Mouse (Mus musculus) CH12.LX (cell line): ENCODE results near the gene Ptch2. TPM values are rescaled to one million over a fixed set of nuclear protein-coding genes. Genes with fewer than 3 reads are reported as not detected.

Experiments
- DNase-seq: peaks from one replicate; pipeline ENCODE4 v3.0.0-alpha.2; 2013; ENCODE audit errors: extremely low read depth
- H3K27ac ChIP-seq: 2 replicates; pipeline ENCODE4 v1.5.1; 2012; ENCODE audit warnings: low read depth, mild to moderate bottlenecking, control low read depth, moderate library complexity; ENCODE audit not compliant: insufficient read depth
- H3K27me3 ChIP-seq: replicated peaks from 2 replicates; pipeline ENCODE3; 2012; ENCODE audit warnings: inconsistent platforms
- H3K36me3 ChIP-seq, 2 experiments: replicated peaks in 1 of 2; 2 replicates each; pipeline versions ENCODE3 to v1.6.1; 2012; ENCODE audit warnings: inconsistent platforms in 1 of 2, low read length in 1 of 2, mild to moderate bottlenecking in 1 of 2, mixed read lengths in 1 of 2, moderate library complexity in 1 of 2; ENCODE audit not compliant: control insufficient read depth in 1 of 2, insufficient read depth in 1 of 2
- H3K4me1 ChIP-seq, 2 experiments: 2 replicates each; pipeline ENCODE4 v1.6.1; 2012; ENCODE audit warnings: inconsistent platforms in 1 of 2, moderate library complexity in 1 of 2; ENCODE audit not compliant: insufficient read depth in 2 of 2, control insufficient read depth in 1 of 2
- H3K4me2 ChIP-seq: 2 replicates; pipeline ENCODE4 v1.6.1; 2012; ENCODE audit warnings: low read depth, mild to moderate bottlenecking, control low read depth; ENCODE audit not compliant: poor library complexity, insufficient read depth, severe bottlenecking
- H3K4me3 ChIP-seq, 3 experiments: fragments of 150-350 bp in 1 of 3; sonication (generic) in 1 of 3; replicated peaks in 1 of 3; 2 replicates each; pipeline versions ENCODE3 to v1.5.1; 2011 to 2012; ENCODE audit warnings: low read depth in 2 of 3, low read length in 2 of 3, mild to moderate bottlenecking in 2 of 3, moderate library complexity in 2 of 3, control low read depth in 1 of 3, improper control_type of control experiment in 1 of 3, inconsistent platforms in 1 of 3, mixed read lengths in 1 of 3; ENCODE audit not compliant: poor library complexity in 1 of 3
- H3K79me2 ChIP-seq: replicated peaks from 2 replicates; pipeline ENCODE4 v1.6.1; 2012; ENCODE audit warnings: mild to moderate bottlenecking, moderate library complexity; ENCODE audit not compliant: control insufficient read depth, poor library complexity, insufficient read depth, severe bottlenecking; ENCODE audit errors: extremely low read depth
- H3K9ac ChIP-seq: 2 replicates; pipeline ENCODE4 v1.6.1; 2012; ENCODE audit warnings: low read depth, mild to moderate bottlenecking, control low read depth, moderate library complexity; ENCODE audit not compliant: insufficient read depth
- H3K9me3 ChIP-seq: replicated peaks from 2 replicates; pipeline ENCODE3; 2012; ENCODE audit warnings: low read length, inconsistent platforms, mixed read lengths
- CTCF ChIP-seq, 2 experiments: IDR thresholded peaks in 1 of 2; conservative IDR thresholded peaks in 1 of 2; 2 replicates each; pipeline ENCODE4 v1.5.1; 2011 to 2012; ENCODE audit warnings: low read depth in 2 of 2, low read length in 2 of 2, improper control_type of control experiment in 1 of 2, inconsistent platforms in 1 of 2, mild to moderate bottlenecking in 1 of 2, moderate library complexity in 1 of 2
- E2F4 ChIP-seq: IDR thresholded peaks from 2 replicates; pipeline ENCODE4 v1.6.1; 2011; ENCODE audit warnings: low read depth, low read length, improper control_type of control experiment; ENCODE audit not compliant: insufficient replicate concordance
- ELF1 ChIP-seq: IDR thresholded peaks from 2 replicates; pipeline ENCODE4 v1.6.1; 2014; ENCODE audit warnings: low read depth, mild to moderate bottlenecking, inconsistent platforms, low read length, improper control_type of control experiment
- IRF4 ChIP-seq: IDR thresholded peaks from 2 replicates; pipeline ENCODE4 v1.6.1; 2014; ENCODE audit warnings: low read depth, mild to moderate bottlenecking, inconsistent platforms, low read length, improper control_type of control experiment
- JUN ChIP-seq: IDR thresholded peaks from 2 replicates; pipeline ENCODE4 v1.6.1; 2011; ENCODE audit warnings: low read depth, mild to moderate bottlenecking, low read length, improper control_type of control experiment, moderate library complexity; ENCODE audit not compliant: insufficient read depth
- MAX ChIP-seq: IDR thresholded peaks from 2 replicates; pipeline ENCODE4 v1.6.1; 2011; ENCODE audit warnings: low read length, improper control_type of control experiment
- MXI1 ChIP-seq: IDR thresholded peaks from 2 replicates; pipeline ENCODE4 v1.6.1; 2011; ENCODE audit warnings: mild to moderate bottlenecking, low read depth, low read length, improper control_type of control experiment
- POLR2A ChIP-seq: IDR thresholded peaks from 2 replicates; pipeline ENCODE4 v1.6.1; 2011; ENCODE audit warnings: low read depth, mild to moderate bottlenecking, improper control_type of control experiment, low read length
- RAD21 ChIP-seq: IDR thresholded peaks from 2 replicates; pipeline ENCODE4 v1.6.1; 2011; ENCODE audit warnings: low read depth, mild to moderate bottlenecking, low read length, improper control_type of control experiment, moderate library complexity
- RCOR1 ChIP-seq: conservative IDR thresholded peaks from 2 replicates; pipeline ENCODE4 v1.6.1; 2012; ENCODE audit warnings: low read depth, mild to moderate bottlenecking, inconsistent platforms, low read length, improper control_type of control experiment
- SIN3A ChIP-seq: IDR thresholded peaks from 2 replicates; pipeline ENCODE4 v1.6.1; 2012; ENCODE audit warnings: low read length, improper control_type of control experiment, inconsistent platforms
- SMC3 ChIP-seq: IDR thresholded peaks from 2 replicates; pipeline ENCODE4 v1.6.1; 2011; ENCODE audit warnings: low read depth, low read length, improper control_type of control experiment
- TBP ChIP-seq: conservative IDR thresholded peaks from 2 replicates; pipeline ENCODE4 v1.6.1; 2011; ENCODE audit warnings: low read depth, low read length, improper control_type of control experiment
- TCF12 ChIP-seq: IDR thresholded peaks from 2 replicates; pipeline ENCODE4 v1.6.1; 2014; ENCODE audit warnings: low read depth, mild to moderate bottlenecking, inconsistent platforms, low read length, improper control_type of control experiment
- USF1 ChIP-seq: IDR thresholded peaks from 2 replicates; pipeline ENCODE4 v1.6.1; 2014; ENCODE audit warnings: low read depth, mild to moderate bottlenecking, inconsistent platforms, low read length, improper control_type of control experiment
- USF2 ChIP-seq: conservative IDR thresholded peaks from 2 replicates; pipeline ENCODE4 v1.6.1; 2011; ENCODE audit warnings: low read depth, low read length, improper control_type of control experiment
- ZC3H11A ChIP-seq: IDR thresholded peaks from 2 replicates; pipeline ENCODE4 v1.6.1; 2012; ENCODE audit warnings: low read depth, mild to moderate bottlenecking, inconsistent platforms, low read length, improper control_type of control experiment
- dilution Hi-C: fragments of 300-500 bp; cut with MboI; formaldehyde crosslinking; loops from 2 replicates; pipeline ENCODE4 v1.14.3; 2020; ENCODE audit warnings: low sequenced_read_pairs; ENCODE audit not compliant: extremely low pct_unique_long_range_greater_than_20kb, extremely low pct_ligation_motif_present
- in situ Hi-C: fragments of 300-500 bp; cut with MboI; formaldehyde crosslinking; loops from 3 replicates; pipeline ENCODE4 v1.14.3; 2019; ENCODE audit warnings: low sequenced_read_pairs, low pct_ligation_motif_present, low pct_unique_long_range_greater_than_20kb, mixed read lengths
- polyA plus RNA-seq: library from polyadenylated mRNA; unstranded; fragments of >175 nt; gene quantifications from 2 replicates; pipeline ENCODE4 v1.2.1, GENCODE M21; 2012; ENCODE audit warnings: low read depth; ENCODE audit not compliant: insufficient read length
- total RNA-seq, 2 experiments: library from RNA; depleted of rRNA; stranded (reverse); fragments of 300-350 nt in 1 of 2; fragments of >200 nt in 1 of 2; gene quantifications; 2 replicates each; pipeline ENCODE4 v1.2.3; 2012 to 2014

Gene Ptch2
- total and polyA plus RNA-seq, 3 experiments, result 0.21 to 0.79 TPM; not detected in 1

GRCm38 (mm10) chr4:117104672-117105071 is 8.8 kb downstream of the Ptch2 start:
- H3K27me3 ChIP-seq, result no peaks in the 10 kb centered on the region
- H3K36me3 ChIP-seq, result no peaks in the 10 kb centered on the region
- H3K4me2 ChIP-seq, result no peak overlapping the region
- in situ Hi-C loops, result loop anchor here (5.0 kb wide), 1 partner anchor 33 kb away; no protein-coding TSS in a partner anchor
- no peak for DNase-seq
- no peaks in the 10 kb centered on the region for H3K9me3 ChIP-seq
- no peak overlapping the region for H3K9ac ChIP-seq
- no peak overlapping the region for H3K27ac ChIP-seq
- dilution Hi-C loops, result no loop called here
- peak in 1 of 2 experiments; percentile 62; a peak in 2 of 4 replicates for TF ChIP-seq CTCF (conservative IDR thresholded peaks at IDR 0.05 in 1 of 2, IDR thresholded peaks at IDR 0.05 in 1 of 2; ENCODE audit: low read depth in 2 of 2, low read length in 2 of 2)
- TF ChIP-seq RAD21, result peak; percentile 50
- no peak for TF ChIP-seq ZC3H11A
- peak; percentile 66 for TF ChIP-seq SMC3
- H3K79me2 ChIP-seq, result no peaks in the 10 kb centered on the region
- H3K4me3 ChIP-seq, result no peak overlapping the region
- H3K4me1 ChIP-seq, result peaks cover 0 to 7% of the 10 kb centered on the region in 2 experiments; a peak in 2 of 4 replicates

- dilution Hi-C loops, result no loop called here
- no peak for DNase-seq
- Histone ChIP-seq H3K27ac (no peak overlapping the region), H3K4me2 (no peak overlapping the region), H3K36me3 (no peaks in the 10 kb centered on the region), H3K79me2 (no peaks in the 10 kb centered on the region), H3K27me3 (no peaks in the 10 kb centered on the region), H3K9ac (no peak overlapping the region), H3K4me1 (peaks cover 0 to 9% of the 10 kb centered on the region in 2 experiments; a peak in 2 of 4 replicates), H3K4me3 (no peak overlapping the region), H3K9me3 (no peaks in the 10 kb centered on the region)
- TF ChIP-seq MXI1 (no peak), SIN3A (no peak), IRF4 (no peak), JUN (no peak), MAX (no peak), USF1 (no peak), USF2 (no peak), CTCF (conservative IDR thresholded peaks at IDR 0.05 in 1 of 2, IDR thresholded peaks at IDR 0.05 in 1 of 2; ENCODE audit: low read depth in 2 of 2, low read length in 2 of 2) (no peak), POLR2A (no peak), RCOR1 (no peak), TCF12 (no peak), ELF1 (no peak), TBP (no peak), E2F4 (no peak), SMC3 (no peak)
- in situ Hi-C loops, result no loop called here
Measured at GRCm38 (mm10) chr4:117105127-117105526, 9.3 kb downstream of the Ptch2 start.
